Mouse (Mus musculus) skeletal muscle tissue, postnatal 0 days (tissue): Measurements from ENCODE around the gene Npas1. TPM values are rescaled to one million over a fixed set of nuclear protein-coding genes. Genes with fewer than 3 reads are reported as not detected.

Source experiments
- polyA plus RNA-seq: library from polyadenylated mRNA; unstranded; fragments of >200 nt; fragmentation: Nextera tagmentation; extraction: Ambion mirVana; gene quantifications from 2 replicates; pipeline ENCODE4 v1.2.1, GENCODE M21; 2015

Gene Npas1
- not detected in 2 replicates for polyA plus RNA-seq

DNA sequence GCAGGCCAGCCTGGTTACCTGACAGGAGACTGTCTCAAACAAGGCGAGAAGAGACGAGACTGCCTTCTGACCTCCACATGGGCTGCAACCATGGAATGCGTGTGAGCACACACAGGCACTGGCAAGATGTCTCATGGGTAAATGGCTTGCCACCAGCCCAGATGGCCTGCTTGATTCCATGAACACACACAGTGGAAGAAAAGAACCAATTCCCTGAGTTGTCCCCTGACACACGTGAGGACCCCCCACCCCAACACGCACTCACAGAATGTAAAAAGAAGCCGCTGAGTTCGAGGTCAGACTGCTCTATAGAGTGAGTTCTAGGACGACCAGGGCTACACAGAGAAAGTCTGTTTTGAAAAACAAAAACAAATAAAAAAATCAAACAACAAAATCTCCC, at the start of gene Npas1:
Gene Npas1 (minus strand): TSS at position 101 of the 400 bp plus-strand sequence.

DNA sequence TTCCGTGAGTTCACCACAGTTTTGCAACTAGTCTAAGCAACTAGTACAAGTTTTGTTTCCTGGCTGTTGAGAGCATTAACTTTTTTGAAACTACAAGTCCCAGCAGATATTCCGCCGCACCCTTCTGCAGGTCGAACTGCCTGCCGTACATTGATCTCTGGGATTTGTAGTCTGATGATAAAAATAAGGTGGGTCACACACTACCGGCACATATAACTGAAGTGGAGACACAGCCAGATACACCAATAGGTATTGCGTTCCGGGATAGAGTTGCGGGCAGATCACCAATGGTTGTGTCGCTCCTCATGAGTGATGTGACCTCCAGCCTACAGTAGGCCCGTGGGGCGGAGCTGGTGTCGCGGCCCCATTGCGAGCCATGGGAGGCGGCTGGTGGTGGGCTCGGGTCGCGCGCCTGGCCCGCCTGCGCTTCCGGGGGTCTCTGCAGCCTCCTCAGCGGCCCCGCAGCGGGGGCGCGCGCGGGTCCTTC, 24.9 kb downstream of the Npas1 start, which contains the start of gene Tmem160:
Gene Tmem160 (plus strand): TSS at position 193 of the 487 bp plus-strand sequence.

Other genes with a start within 250 kb of the Npas1 start
- gene C5ar2, start 233.6 kb downstream of the Npas1 start, polyA plus RNA-seq = 0.13 and 0.17 TPM in 2 replicates
- 4.4 and 6.7 TPM in 2 replicates for gene C5ar1, start 218.2 kb downstream of the Npas1 start, polyA plus RNA-seq
- gene Inafm1, start 204.1 kb downstream of the Npas1 start, polyA plus RNA-seq = 8.9 and 11.3 TPM in 2 replicates
- gene Ccdc9, start 190.9 kb downstream of the Npas1 start, polyA plus RNA-seq = 7.5 and 10.2 TPM in 2 replicates
- gene Bbc3, start 169.3 kb downstream of the Npas1 start, polyA plus RNA-seq = 4.0 and 8.4 TPM in 2 replicates
- gene Sae1, start 89.9 kb downstream of the Npas1 start, polyA plus RNA-seq = 73.8 and 87.4 TPM in 2 replicates
- 5.2 and 6.1 TPM in 2 replicates for gene Zc3h4, start 76.8 kb downstream of the Npas1 start, polyA plus RNA-seq
- 37.5 and 38.7 TPM in 2 replicates for gene Tmem160, start 24.9 kb downstream of the Npas1 start, polyA plus RNA-seq
- gene Arhgap35, start 137.3 kb upstream of the Npas1 start, polyA plus RNA-seq = 5.1 and 5.7 TPM in 2 replicates
- 0.15 TPM in 1 of 2 replicates, not detected in the other for gene Ceacam15, start 198.0 kb upstream of the Npas1 start, polyA plus RNA-seq
- gene Ceacam9, start 244.2 kb upstream of the Npas1 start, polyA plus RNA-seq = not detected in 2 replicates